Mouse (Mus musculus): ENCODE results near the gene Tmem262.

The Tmem262 gene

GRCm38 (mm10) chr19:6061641-6062302, 18.1 kb upstream of the Tmem262 start:
- DNase-seq: peak; percentile 60 to 66

GRCm38 (mm10) chr19:6062418-6062817, 17.4 kb upstream of the Tmem262 start:
- no peak for DNase-seq

- DNase-seq: no peak
Observed at GRCm38 (mm10) chr19:6063081-6063480, 16.8 kb upstream of the Tmem262 start.

- no peak for DNase-seq
Observed at GRCm38 (mm10) chr19:6066571-6066970, 13.3 kb upstream of the Tmem262 start.

GRCm38 (mm10) chr19:6067011-6067723, 12.7 kb upstream of the Tmem262 start:
- peak; percentile 85 to 87 for DNase-seq

- DNase-seq: peak; percentile 92 to 95
Observed at GRCm38 (mm10) chr19:6067724-6068415, 12.0 kb upstream of the Tmem262 start, which contains the start of gene Tm7sf2. Gene Tm7sf2, minus strand, starts transcription at chr19:6068373.

GRCm38 (mm10) chr19:6068951-6069350, 10.9 kb upstream of the Tmem262 start:
- no peak for DNase-seq

- no peak for DNase-seq
Observed at GRCm38 (mm10) chr19:6069851-6070250, 10.0 kb upstream of the Tmem262 start.

- no peak for DNase-seq
Observed at GRCm38 (mm10) chr19:6070571-6071250, 9.1 kb upstream of the Tmem262 start.

GRCm38 (mm10) chr19:6071261-6071660, 8.6 kb upstream of the Tmem262 start:
- DNase-seq: no peak

- DNase-seq: no peak
Observed at GRCm38 (mm10) chr19:6073889-6074288, 5.9 kb upstream of the Tmem262 start.

- peak; percentile 89 to 92 for DNase-seq
Observed at GRCm38 (mm10) chr19:6076564-6077393, 3.1 kb upstream of the Tmem262 start, which contains the start of gene Vps51. Gene Vps51, minus strand, starts transcription at chr19:6077231.

GRCm38 (mm10) chr19:6082156-6082555, 2.3 kb downstream of the Tmem262 start, which contains the start of gene Gm28374:
Gene Gm28374, minus strand, starts transcription at chr19:6082256.
- no peak for DNase-seq

- DNase-seq: peak; percentile 96 to 99
Observed at GRCm38 (mm10) chr19:6084478-6085248, 4.8 kb downstream of the Tmem262 start, which contains the start of the genes Zfpl1 and Cdca5. Gene Zfpl1, minus strand, starts transcription at chr19:6084956. Gene Cdca5, plus strand, starts transcription at chr19:6084983.

- DNase-seq: peak; percentile 69 to 74
Observed at GRCm38 (mm10) chr19:6085417-6085879, 5.6 kb downstream of the Tmem262 start.

GRCm38 (mm10) chr19:6088841-6089240, 9.0 kb downstream of the Tmem262 start:
- DNase-seq: no peak

GRCm38 (mm10) chr19:6094119-6094518, 14.3 kb downstream of the Tmem262 start, which contains the start of gene AC131692.1:
Gene AC131692.1, plus strand, starts transcription at chr19:6094419.
- no peak for DNase-seq

GRCm38 (mm10) chr19:6097847-6098246, 18.0 kb downstream of the Tmem262 start:
- DNase-seq: no peak

- DNase-seq: no peak
Observed at GRCm38 (mm10) chr19:6101186-6101585, 21.4 kb downstream of the Tmem262 start.

- no peak for DNase-seq
Observed at GRCm38 (mm10) chr19:6102169-6102853, 22.5 kb downstream of the Tmem262 start.

Data from lung, postnatal 4 days (tissue).